Mouse (Mus musculus) retina, adult 2 months (tissue): ENCODE results near the gene Rapgef2.

Experiments
- DNase-seq: peaks from one replicate; pipeline ENCODE4 v3.0.0-alpha.2; 2012; ENCODE audit warnings: low read depth, low spot score

Gene Rapgef2

DNA sequence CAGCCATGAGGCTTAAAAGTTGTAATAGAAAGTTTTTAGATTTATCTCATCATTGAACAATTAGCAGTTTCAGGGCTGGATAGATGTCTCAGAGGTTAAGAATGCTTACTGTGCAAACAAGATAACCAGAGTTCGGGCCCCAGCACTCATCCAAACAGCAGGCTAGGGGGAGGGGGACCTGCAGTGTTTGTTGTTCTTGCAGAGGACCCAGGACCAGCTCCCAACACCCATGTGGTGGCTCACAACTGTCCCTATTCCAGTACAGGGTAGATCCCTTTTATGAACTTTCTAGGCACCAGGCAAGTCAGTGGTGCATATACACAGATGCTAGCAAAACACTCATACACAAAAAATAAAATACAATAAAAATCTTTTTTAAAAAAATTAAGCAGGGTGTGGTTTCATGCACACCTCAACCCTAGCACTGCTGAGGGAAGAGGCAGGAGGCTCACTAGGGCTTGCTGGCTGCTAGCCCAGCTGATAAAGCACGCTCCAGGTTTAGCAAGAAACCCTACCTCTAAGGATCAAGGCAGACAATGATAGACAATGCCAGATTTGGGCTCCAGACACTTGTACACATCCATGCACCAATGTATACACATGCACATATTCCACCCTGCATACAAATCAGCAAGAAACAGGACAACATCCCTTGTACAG lies 118.0 kb downstream of the Rapgef2 start:
- DNase-seq: no peak

DNA sequence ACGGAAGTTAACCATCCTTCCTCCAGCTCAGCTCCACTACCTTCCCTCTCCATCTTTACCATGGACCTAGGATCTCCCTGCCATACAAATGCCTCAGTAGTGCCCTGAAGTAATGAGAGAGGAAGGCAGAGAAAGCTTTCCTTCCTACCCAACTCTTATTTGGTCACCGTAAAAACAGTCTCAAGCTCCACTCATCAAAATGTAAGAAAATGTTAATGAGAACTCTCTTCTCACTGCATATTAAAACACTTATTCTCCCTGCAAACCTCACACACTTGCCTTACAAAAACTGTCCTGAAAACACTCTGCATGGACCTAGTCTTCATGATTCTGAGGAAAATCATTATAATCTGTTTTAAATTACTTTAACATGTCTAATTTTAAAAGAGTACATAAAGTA lies 118.7 kb downstream of the Rapgef2 start:
- DNase-seq: no peak

DNA sequence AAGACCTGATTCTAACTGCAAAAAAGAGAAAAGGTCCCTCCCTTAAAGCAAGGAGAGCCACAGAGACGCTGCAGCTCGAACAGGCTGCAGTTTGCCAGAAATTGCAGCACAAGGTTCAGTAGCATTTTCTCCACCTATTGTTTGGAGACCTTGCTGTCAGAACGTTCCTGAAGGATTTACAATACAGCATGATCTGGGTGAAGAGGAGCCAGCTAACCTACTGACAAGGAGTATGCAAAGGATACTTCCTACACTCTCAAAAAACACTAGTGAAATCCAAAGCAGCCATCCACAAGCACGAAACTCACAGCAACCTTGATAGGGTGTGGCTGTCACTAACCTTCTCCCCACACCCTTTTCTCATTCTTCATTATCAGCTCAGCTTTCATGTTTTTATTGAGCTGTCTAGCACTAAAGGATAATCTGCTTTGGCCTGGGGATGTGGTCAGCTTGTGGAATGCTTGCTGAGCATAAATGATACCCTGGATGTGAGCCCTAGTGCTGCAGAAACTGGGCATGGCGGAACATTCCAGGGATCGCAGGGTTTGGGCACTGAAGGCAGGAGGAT lies 124.4 kb downstream of the Rapgef2 start:
- no peak for DNase-seq

DNA sequence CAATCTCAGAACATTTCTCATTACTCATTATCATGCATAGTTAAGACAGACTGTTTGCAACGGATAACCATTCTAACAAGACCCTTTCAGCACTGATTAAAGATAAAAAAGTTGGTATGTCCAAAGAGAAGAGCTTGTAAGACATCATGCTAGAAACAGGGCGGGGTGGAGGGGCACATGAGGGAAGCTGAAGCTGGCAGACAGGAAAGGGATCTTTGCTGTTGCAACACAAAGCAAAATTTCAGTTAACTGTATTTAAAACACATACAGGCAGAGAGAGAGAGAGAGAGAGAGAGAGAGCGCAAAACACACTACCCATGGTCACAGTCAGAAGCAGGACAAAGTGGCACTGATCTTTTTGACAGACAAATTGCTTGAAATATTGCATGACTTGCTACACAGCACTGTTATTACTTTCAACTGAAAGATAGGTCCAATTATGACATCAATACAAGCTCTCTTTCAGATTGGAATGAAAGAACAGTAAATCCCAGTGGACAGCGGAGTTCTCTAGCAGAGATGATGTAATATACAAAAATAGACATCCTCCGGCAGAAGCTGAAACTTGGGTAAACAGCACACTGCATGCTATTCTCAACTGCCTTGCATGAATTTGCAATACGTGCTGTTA lies 125.1 kb downstream of the Rapgef2 start:
- no peak for DNase-seq

DNA sequence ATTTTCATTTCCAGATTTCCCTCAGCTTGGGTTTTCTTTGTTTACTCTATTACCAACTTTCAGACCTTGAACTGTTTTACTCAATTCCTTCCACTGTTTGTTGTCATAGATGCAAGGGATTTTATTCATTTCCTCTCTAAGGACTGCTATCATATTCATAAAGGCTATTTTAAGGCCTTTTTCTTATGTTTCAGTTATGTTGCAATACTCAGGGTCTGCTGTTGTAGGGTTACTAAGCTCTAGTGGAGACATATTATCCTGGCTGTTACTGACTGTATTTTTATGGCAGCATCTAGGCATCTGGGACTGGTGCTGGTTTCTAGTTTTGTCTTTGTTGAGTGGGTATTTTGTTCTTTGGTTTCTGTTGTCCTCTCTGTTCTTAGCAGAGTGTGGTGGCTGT lies 128.1 kb downstream of the Rapgef2 start:
- DNase-seq: no peak

DNA sequence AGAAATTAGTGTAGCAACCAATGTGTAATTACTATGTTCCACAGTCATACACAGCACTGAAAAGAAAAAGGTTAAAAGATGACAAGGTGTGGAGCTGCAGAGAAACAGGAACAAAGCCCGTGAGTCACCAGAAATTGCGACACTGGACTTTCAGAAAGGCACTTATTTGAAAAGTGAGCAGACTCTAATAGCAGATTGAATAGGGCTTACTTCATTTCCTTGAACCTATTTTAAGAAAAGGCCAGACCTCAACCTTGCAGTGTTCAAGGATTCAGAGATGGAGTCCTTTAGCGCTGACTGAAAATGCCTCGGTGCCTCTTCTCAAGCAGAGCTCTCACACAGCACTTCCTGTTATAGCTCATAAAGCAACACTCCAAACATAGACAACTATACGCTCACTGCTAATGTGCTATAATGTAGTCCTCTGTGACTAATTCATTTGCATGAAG lies 133.3 kb downstream of the Rapgef2 start:
- DNase-seq: no peak

DNA sequence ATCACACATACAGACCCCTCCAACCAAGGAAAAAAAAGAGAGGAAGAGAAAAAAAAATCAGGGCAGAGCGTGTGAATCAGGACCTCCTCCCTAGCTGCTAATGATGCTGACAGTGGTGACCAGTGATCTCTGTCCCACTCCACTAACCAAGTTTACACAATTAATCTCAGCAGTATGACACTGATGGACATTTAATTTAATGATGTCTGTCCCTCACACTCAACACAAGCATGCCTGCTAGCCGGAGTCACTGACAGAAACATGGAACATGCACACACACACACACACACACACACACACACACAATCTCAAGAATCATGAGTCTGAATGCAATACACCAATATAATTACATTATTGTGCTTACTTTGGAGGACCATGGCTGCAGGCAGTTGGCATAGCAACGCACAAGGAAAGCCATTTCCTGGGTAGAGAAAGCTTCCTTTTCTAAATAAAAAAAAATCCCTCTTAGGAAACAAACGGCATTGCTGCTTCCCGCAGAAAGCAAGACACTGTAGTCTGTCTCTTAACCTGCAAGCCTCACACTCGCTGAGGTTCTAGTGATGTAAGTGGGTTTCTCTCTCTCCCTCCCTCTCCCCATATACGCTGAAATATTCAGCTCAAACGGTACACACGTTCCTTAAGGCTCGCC lies 140.8 kb downstream of the Rapgef2 start:
- no peak for DNase-seq

DNA sequence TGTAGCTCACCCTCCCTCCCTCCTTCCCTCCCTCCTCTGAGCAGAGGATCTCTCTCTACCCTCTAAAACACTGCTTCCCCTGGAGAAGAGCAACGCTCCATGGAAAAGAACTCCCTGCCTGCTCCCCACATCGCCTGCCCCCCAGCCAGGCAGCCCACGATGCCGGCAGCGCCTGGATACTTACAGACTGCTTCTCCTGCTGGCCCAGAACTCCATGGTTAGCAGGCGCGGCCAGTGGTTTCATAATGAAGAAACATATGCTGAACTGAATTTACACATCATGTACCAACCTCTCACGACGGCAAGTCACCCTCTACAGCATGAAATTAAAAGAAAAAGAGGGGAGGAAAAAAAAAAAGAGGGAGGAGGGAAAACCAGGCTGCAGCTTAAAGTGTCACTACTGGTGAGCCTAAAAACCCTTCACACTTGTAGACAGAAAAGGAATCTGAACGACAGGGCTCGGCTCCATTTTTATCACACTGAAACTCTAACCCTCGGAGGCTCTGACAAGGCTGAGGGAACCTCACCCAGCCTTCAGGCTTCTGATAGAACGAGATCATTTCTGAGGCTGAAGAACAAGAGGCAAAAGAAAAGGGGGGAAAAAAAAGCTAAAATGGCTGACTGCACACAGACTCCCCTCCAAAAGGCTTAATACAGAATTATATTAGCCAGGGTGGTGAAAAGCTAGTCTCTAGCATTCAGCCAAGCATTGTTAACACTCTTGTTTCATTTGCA lies 141.5 kb downstream of the Rapgef2 start:
- no peak for DNase-seq

DNA sequence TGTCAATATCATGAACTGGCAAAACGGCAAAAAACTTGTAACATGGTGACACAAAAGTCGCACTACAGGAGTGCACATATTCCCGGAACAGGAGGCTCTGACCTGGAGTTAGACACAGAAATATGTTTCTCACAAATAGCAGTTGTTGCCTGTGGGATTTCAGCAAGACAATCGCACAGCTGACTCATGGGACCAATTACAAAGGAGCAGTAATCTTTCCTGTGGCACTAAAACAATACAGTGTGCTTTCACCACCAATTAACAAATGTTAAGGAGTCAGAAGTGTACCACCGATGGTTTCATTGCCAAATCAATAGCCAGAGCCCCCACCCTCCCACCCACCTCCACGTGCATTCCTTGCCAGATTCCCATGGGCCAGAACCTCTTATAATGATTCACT lies 142.2 kb downstream of the Rapgef2 start:
- no peak for DNase-seq

DNA sequence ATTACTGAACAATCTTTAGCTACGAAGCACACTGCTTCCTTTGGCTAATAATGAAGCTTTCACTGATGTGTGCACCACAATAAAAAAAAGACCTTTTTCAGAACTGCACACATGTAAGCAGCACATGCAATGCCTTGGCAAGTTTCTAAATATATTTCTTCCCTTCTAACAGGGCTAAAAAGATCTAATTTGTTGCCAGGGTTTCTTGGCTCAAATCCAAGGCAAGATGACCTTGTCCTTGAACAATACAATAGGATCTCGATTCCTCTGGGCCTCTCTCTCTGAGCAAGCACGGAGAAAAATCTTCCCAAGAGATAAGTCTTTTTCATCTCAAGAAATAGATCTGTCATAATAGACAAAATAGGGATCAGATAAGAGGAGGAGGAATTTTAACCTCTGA lies 147.1 kb downstream of the Rapgef2 start:
- DNase-seq: no peak

DNA sequence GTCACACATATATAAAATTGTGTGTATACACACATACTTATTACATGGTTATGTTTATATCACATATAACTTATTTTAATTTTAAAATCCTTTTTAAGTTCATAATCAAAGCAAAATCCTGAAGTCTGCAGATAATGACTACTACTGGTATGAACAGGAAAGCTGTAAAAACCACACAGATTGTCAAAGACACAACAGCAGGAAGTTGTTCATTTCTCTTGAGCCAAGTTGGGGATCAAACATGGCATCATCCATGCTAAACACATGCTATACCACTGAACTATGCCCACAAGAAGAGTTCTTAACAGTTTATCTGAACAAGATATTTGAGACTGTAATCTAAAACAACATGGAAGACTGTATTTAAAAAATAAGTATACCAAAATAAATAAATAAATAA lies 147.7 kb downstream of the Rapgef2 start:
- DNase-seq: no peak

DNA sequence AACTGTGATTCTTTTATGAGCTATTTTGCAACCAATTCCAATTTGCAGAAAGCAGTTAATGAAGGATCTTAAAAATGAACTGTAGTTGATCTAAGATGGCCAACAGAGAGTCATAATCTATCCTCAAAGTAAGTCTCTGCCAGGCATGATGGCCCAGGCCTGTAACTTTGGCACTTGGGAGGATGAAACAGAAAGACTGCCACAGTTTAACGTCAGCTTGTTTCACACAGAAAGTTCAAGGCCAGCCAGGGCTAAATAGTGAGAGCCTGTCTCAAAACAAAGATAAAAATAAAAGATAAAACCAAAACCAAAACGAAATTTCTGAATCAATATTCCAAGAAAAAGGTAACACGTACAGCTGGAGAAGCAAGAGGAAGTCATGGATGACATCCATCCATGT lies 155.3 kb downstream of the Rapgef2 start:
- no peak for DNase-seq

DNA sequence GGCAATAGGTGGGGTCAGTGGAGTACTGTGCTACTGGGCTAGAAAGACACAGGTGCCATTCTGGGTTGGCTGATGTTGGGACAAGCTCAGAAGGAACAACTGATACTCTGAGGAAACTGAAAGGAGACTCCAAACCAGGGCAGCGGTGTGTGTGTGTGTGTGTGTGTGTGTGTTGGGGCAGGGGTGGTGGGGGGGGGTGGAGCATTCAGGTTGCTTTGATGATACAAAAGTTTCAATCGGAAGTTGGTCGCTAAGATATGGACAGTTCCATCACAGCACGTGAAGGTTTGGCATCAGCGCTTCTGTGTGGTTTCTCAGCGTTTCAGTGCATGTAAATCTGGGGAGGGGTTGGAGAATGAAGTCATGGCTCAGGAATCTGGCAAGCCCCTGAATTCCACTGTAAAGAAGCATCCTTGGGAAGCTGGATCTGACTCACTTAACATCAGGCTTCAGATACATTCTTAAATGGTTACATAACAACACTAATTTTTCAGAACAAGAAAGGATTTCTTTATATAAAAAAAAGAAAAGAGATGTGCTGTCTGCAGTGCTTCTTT lies 157.2 kb downstream of the Rapgef2 start:
- no peak for DNase-seq

DNA sequence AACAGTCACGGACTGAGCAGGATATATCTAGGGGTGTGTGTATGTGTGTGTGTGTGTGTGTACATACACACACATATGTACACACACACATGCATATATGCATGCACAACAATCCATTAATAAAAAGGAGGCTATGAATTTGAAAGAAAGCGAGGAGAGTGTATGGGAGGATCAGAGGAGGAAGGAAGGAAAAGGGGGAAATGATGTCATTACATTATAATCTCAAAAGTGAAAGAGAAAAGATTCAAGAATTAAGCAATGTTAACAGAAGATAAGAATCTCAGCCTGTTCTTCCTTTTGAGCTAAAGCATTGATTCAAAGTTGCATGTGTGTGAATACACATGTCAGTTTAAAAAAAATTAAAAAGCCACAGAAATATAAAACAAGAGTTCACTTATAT lies 158.5 kb downstream of the Rapgef2 start:
- no peak for DNase-seq

DNA sequence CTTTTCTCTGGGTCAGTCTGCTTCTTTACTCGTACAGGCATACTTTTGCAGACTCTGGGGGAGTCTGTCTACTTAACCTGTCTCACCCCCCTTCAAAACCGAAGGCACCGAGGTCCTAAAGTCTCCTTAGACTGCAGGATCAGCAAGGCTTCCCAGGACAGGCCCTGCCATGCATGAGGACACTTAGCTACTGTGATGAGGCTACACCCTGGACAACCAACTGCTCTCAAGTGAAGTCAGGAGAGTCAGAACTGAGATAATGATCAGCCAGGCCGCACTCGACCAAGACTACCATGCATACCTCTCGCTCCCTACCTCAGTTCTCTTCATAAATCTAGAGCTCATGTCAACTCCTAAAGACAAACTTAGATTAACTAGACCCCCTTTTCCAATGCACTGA lies 159.5 kb downstream of the Rapgef2 start:
- DNase-seq: no peak

DNA sequence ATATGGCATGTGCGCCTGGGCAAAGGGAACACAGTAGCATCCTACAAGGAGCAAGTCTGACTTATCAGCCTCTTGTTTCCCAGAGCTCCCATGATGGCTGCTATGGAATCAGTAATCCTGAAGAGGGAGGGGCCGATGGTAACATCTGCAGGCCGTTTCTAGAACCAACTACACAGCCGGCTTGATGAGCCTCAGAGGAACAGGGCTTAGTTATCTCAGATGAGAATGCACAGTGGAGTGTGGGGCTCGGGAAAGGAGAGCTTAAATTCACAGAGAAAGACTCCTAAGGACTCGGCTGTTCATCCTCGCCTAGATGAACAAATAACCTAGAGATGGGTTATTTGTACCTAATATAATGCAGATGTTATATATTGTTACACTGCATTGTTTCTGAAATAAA lies 164.9 kb downstream of the Rapgef2 start:
- DNase-seq: no peak

DNA sequence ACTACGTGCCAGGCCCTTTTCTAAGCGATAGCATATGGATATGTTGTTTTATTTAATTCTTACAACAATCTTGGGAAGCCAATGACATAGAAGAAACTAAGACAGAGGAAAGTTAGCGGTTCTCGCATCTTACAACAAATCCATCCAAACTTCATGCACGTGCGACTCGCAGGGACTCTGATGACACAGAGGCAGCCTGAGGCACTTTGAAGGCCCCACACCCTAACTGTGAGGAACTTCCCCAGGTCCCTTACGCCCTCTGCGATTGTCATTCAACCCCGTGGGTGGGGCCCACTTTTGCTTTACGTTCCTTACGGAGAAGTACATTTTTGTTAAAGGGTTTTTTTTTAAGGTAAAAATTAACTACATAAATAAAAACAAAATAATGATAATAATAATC lies 166.3 kb downstream of the Rapgef2 start:
- no peak for DNase-seq

DNA sequence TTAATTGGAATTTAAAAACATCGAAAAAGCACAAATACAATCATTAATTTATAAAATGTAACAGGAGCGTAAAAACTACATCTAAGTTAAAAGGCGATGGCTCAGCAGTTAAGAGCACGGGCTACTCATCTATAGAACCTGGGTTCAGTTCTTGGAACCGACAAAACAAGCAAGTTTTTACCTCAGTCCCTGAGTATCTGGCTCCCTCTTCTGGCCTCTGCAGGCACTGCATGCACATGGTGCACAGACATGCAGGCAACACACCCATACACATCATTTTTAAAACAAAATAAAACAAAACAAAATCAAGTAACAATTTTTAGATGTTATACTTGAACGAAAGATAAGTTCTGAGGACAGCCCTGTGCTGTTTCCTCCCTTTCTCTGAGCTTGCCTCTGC lies 176.2 kb downstream of the Rapgef2 start:
- no peak for DNase-seq

DNA sequence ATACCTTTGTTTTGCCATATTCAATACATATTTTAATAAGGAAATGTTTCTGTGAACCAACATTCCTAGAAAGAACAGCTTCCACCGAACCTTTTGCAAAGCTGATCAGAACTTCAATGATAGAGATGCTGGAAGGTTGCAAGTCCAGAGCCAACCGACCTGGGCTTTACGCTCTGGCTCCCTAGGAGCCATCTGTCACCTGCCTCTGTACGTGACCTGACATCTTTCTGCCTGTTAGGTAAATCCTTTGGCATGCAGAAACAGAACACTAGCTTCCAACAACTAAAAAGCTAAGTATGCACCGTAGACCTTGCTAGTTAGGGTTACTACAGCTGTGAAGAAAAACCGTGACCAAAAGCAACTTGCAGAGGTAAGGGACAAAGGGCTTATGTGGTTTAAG lies 178.1 kb downstream of the Rapgef2 start:
- no peak for DNase-seq

DNA sequence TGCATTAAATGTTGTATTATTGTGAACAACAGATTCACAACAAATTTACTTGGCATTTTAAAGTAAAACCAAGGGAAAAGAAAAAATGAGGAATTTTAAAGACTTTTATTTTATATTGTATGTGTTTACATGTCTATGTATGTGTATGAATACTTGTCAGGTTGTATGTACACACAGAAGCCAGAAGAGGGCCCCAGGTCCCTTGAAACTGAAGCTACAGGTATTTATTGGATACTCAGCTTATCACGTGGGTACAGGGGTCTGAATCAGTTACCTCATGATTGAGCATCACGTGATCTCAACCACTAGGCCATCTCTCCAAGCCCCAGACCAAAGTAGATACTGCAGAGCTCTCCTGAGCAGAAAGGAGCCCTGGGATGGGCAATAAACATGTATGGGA lies 180.0 kb downstream of the Rapgef2 start:
- no peak for DNase-seq

DNA sequence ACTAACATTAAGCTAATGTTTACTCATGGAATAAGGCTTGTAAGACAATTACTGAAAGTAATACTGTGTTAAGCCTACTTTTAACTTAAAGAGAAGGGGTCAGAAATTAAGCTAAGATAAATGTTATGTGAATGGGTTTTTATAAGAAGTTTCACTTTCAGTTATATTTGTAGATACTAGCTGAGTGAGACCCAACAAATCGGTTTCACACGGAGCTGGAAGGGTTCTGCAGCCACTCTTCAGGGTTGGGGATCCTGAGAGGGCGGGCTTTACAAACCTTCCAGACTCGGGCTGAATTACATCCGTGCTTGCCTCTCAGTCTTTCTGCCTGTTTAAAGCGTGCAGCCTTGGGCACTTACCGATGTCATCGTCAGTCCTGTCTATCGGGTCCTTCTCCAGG lies 182.7 kb downstream of the Rapgef2 start:
- no peak for DNase-seq

DNA sequence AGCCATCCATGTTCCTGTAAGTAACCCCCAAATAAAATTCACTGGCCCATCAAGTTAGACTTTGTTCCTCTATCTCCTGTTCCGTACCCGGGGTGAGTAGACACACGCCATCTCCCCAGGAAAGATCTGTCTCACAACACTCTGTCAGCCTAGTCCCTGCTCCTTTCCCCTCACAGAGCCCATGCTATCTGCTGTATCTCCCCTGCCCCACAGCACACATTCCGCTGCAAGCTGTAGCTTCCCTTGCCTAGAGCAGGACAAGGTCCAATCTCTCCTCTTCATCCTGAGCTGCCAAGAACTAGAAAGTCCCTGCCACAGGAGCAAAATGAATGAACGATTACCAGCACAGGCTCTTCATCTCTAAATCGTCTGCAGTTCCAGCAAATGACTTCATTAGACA lies 184.6 kb downstream of the Rapgef2 start:
- DNase-seq: no peak
